Mouse (Mus musculus) liver, embryonic 11.5 days (tissue): ENCODE measurements at regions not wholly inside any gene's neighbourhood (a gene's known extent, or its start where the extent isn't known, plus 50 kb on each side); places are given as distances from the start of the nearest gene placed in this dataset.

ENCODE experiments used
- ATAC-seq: fragments of 200-750 bp; cut with Nextera tagmentation; replicated peaks from 2 replicates; pipeline ENCODE4 v1.8.0; 2017; ENCODE audit warnings: moderate number of reproducible peaks, mild to moderate bottlenecking, moderate TSS enrichment, moderate library complexity; ENCODE audit not compliant: low FRiP score
- DNase-seq: peaks from one replicate; pipeline ENCODE4 v3.0.0-alpha.2; 2017; ENCODE audit warnings: low spot score
- H3K27ac ChIP-seq: fragments of 300-500 bp; sonication (generic); 2 replicates; pipeline ENCODE4 v1.5.1; 2014; ENCODE audit warnings: mild to moderate bottlenecking, low read depth, low read length, control low read depth
- H3K27me3 ChIP-seq: fragments of 300-500 bp; sonication (generic); replicated peaks from 2 replicates; pipeline ENCODE4 v1.6.1; 2014; ENCODE audit warnings: low read length, mixed read lengths; ENCODE audit not compliant: control insufficient read depth, insufficient read depth
- H3K36me3 ChIP-seq: fragments of 300-500 bp; sonication (generic); 2 replicates; pipeline ENCODE4 v1.6.1; 2014; ENCODE audit warnings: mild to moderate bottlenecking, low read length, moderate library complexity, mixed read lengths; ENCODE audit not compliant: control insufficient read depth, insufficient read depth
- H3K4me1 ChIP-seq: fragments of 300-500 bp; sonication (generic); replicated peaks from 2 replicates; pipeline ENCODE4 v1.6.1; 2014; ENCODE audit warnings: low read length, mixed read lengths; ENCODE audit not compliant: control insufficient read depth, insufficient read depth
- H3K4me2 ChIP-seq: fragments of 300-500 bp; sonication (generic); 2 replicates; pipeline ENCODE4 v1.6.1; 2014; ENCODE audit warnings: mild to moderate bottlenecking, control low read depth, moderate library complexity
- H3K4me3 ChIP-seq: fragments of 300-500 bp; sonication (generic); 2 replicates; pipeline ENCODE4 v1.5.1; 2014; ENCODE audit warnings: low read depth, low read length, control low read depth
- H3K9ac ChIP-seq: fragments of 300-500 bp; sonication (generic); 2 replicates; pipeline ENCODE4 v1.6.1; 2014; ENCODE audit warnings: low read depth, low read length, control low read depth
- H3K9me3 ChIP-seq: fragments of 300-500 bp; sonication (generic); 2 replicates; pipeline ENCODE4 v1.6.1; 2016; ENCODE audit warnings: low read length, inconsistent platforms, mixed read lengths; ENCODE audit not compliant: control insufficient read depth
- WGBS: fragments of 180-500 bp; shearing (Covaris S2); extraction: QIAGEN DNeasy Blood & Tissue Kit; methylation state at CpG from one replicate; pipeline ENCODE4 v1.1.7; 2014; 5-methylcytosine and 5-hydroxymethylcytosine counted together

GRCm38 (mm10) chr17:45789777-45790176 is 56.1 kb upstream of the 1600014C23Rik start:
- 43% methylated on average over 6 of the region's 6 CpGs for WGBS
- DNase-seq (no peak), ATAC-seq (no peak)
- Histone ChIP-seq H3K4me2 (no peak overlapping the region), H3K4me3 (no peak overlapping the region), H3K27me3 (no peaks in the 10 kb centered on the region), H3K9ac (no peak overlapping the region), H3K9me3 (no peaks in the 10 kb centered on the region), H3K36me3 (no peaks in the 10 kb centered on the region), H3K4me1 (no peaks in the 10 kb centered on the region), H3K27ac (no peak overlapping the region)

DNA sequence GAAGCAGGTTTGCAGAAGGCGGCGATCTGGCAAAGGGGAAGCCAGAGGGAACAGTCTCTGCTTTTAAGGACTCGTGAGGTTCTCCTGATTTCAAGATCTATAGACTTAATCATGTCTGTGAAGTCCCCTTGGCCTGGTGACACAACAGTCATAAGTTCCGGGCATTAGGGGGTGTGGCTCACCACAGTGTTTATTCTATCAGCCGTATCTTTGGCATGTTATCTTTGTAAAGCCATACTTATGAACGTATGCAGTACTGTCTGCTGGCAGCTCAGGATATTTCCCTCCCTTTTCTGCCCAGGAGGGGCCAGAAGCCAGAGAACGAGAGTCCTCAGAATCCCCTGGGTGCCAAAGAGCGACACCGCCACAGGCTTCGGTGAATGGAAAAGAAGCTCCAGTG is 51.3 kb upstream of the 1600014C23Rik start:
- Histone ChIP-seq H3K27ac (no peak overlapping the region), H3K9ac (no peak overlapping the region), H3K9me3 (no peaks in the 10 kb centered on the region), H3K4me2 (no peak overlapping the region), H3K4me3 (no peak overlapping the region), H3K36me3 (no peaks in the 10 kb centered on the region; the same call in 1 of the 2 replicates), H3K27me3 (no peaks in the 10 kb centered on the region), H3K4me1 (no peaks in the 10 kb centered on the region)
- ATAC-seq (no peak), DNase-seq (no peak)
- 67% methylated on average over 10 of the region's 10 CpGs for WGBS

DNA sequence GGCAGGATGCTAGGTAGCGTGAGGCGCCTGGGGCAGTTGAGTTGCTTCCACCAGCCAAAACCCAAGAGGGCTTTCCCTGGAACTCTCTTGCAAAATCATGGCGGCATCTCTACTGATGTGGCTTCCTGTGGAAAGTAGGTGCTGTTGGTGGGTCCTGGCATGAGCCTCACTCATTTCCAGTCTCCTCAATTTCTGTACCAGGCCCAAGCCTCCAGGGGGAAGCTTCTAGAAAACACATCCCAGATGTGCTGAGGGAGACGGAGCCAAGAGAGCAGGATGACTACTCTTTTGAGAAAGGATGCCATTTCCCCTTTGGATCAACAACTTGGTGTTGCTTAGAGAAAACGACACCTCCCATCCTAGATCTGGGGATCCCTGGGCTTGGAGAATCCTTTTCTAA is 50.9 kb upstream of the 1600014C23Rik start:
- Histone ChIP-seq H3K27ac (no peak overlapping the region), H3K27me3 (no peaks in the 10 kb centered on the region), H3K9ac (no peak overlapping the region), H3K36me3 (no peaks in the 10 kb centered on the region; the same call in 1 of the 2 replicates), H3K4me3 (no peak overlapping the region), H3K4me1 (no peaks in the 10 kb centered on the region), H3K9me3 (no peaks in the 10 kb centered on the region), H3K4me2 (no peak overlapping the region)
- no peak for ATAC-seq
- DNase-seq = no peak
- WGBS = 85% methylated on average over 5 of the region's 5 CpGs
